In genomic region chr10:120201961-120202402, GRCm38 (mm10) we compare ENCODE assay signal across 8 mouse cellular contexts. TPM values are rescaled to one million over a fixed set of nuclear protein-coding genes. Genes with fewer than 3 reads are reported as not detected.
DNase-seq lines count a peak whose midpoint lies in the region; ATAC-seq lines count a peak whose summit lies in the region.

Gene Irak3 (minus strand): TSS chr10:120202130.

- peak; percentile 74 for ATAC-seq in CD4-positive, CD25-positive, alpha-beta regulatory T cell, adult 4 months
- peak; percentile 83 for ATAC-seq in erythroid progenitor cell, adult 5-6 weeks (replicated peaks; ENCODE audit: low FRiP score, poor library complexity, severe bottlenecking)
- peak; percentile 42 for ATAC-seq in heart, embryonic 15.5 days (replicated peaks; ENCODE audit: insufficient number of reproducible peaks, insufficient read depth, low FRiP score, low read depth)
- ATAC-seq in liver, embryonic 16.5 days (ENCODE audit: low read depth): peak; percentile 61
- peak; percentile 66; the same call in 1 of the 2 replicates for ATAC-seq in neural tube, embryonic 12.5 days (ENCODE audit: low FRiP score, low read depth)

- H3K27ac ChIP-seq in brown adipose tissue, adult 24 weeks (replicated peaks; ENCODE audit: low read depth, low read length): peak within 1 kb of the TSS; percentile 75
- no peak within 1 kb of the TSS for H3K27ac ChIP-seq in heart, embryonic 15.5 days
- H3K27ac ChIP-seq in liver, embryonic 16.5 days (ENCODE audit: low read length): peak within 1 kb of the TSS; percentile 53
- no peak within 1 kb of the TSS for H3K27ac ChIP-seq in neural tube, embryonic 12.5 days

- no peaks in the 10 kb centered on the region for H3K4me1 ChIP-seq in brown adipose tissue, adult 24 weeks (ENCODE audit: control insufficient read depth, insufficient read depth, insufficient read length, low read length)
- peaks cover 8% of the 10 kb centered on the region for H3K4me1 ChIP-seq in heart, embryonic 15.5 days (replicated peaks)
- H3K4me1 ChIP-seq in liver, embryonic 16.5 days (ENCODE audit: control insufficient read depth, low read depth, low read length): peaks cover 10% of the 10 kb centered on the region
- H3K4me1 ChIP-seq in neural tube, embryonic 12.5 days: peaks cover 7% of the 10 kb centered on the region; the same call in 1 of the 2 replicates

- peaks cover 9% of the 10 kb centered on the region; the same call in 1 of the 2 replicates for H3K27me3 ChIP-seq in heart, embryonic 15.5 days
- H3K27me3 ChIP-seq in liver, embryonic 16.5 days (ENCODE audit: control insufficient read depth, insufficient read depth, low read depth, low read length): peaks cover 12% of the 10 kb centered on the region
- H3K27me3 ChIP-seq in neural tube, embryonic 12.5 days (replicated peaks): peaks cover 16% of the 10 kb centered on the region; the same call in 1 of the 2 replicates

- H3K4me3 ChIP-seq in brown adipose tissue, adult 24 weeks (ENCODE audit: insufficient read depth, low read depth, low read length): peak within 1 kb of the TSS; percentile 91
- peak within 1 kb of the TSS; percentile 66 for H3K4me3 ChIP-seq in heart, embryonic 15.5 days
- peak within 1 kb of the TSS; percentile 69 for H3K4me3 ChIP-seq in liver, embryonic 16.5 days (ENCODE audit: low read depth, low read length)
- H3K4me3 ChIP-seq in neural tube, embryonic 12.5 days: peak within 1 kb of the TSS; percentile 51

- H3K9ac ChIP-seq in heart, embryonic 15.5 days: peak within 1 kb of the TSS; percentile 45
- H3K9ac ChIP-seq in liver, embryonic 16.5 days (ENCODE audit: low read depth, low read length): peak within 1 kb of the TSS; percentile 58
- H3K9ac ChIP-seq in neural tube, embryonic 12.5 days: peak within 1 kb of the TSS; percentile 58

- no peaks in the 10 kb centered on the region for H3K36me3 ChIP-seq in heart, embryonic 15.5 days
- no peaks in the 10 kb centered on the region for H3K36me3 ChIP-seq in liver, embryonic 16.5 days (ENCODE audit: control insufficient read depth, insufficient read depth)
- no peaks in the 10 kb centered on the region for H3K36me3 ChIP-seq in neural tube, embryonic 12.5 days

- under 1% methylated on average over 13 of the region's 13 CpGs for WGBS in heart, embryonic 15.5 days
- 1% methylated on average over 13 of the region's 13 CpGs for WGBS in liver, embryonic 16.5 days (ENCODE audit: insufficient replicate concordance)
- 1% methylated on average over 13 of the region's 13 CpGs for WGBS in neural tube, embryonic 12.5 days

- peak within 1 kb of the TSS; percentile 99 for H3K4me2 ChIP-seq in heart, embryonic 15.5 days
- peak within 1 kb of the TSS; percentile 97 for H3K4me2 ChIP-seq in liver, embryonic 16.5 days (ENCODE audit: low read depth, low read length)
- peak within 1 kb of the TSS; percentile 91 for H3K4me2 ChIP-seq in neural tube, embryonic 12.5 days (replicated peaks)

- no peaks in the 10 kb centered on the region for H3K9me3 ChIP-seq in heart, embryonic 15.5 days (replicated peaks)
- H3K9me3 ChIP-seq in liver, embryonic 16.5 days (replicated peaks; ENCODE audit: control insufficient read depth, low read length): no peaks in the 10 kb centered on the region
- H3K9me3 ChIP-seq in neural tube, embryonic 12.5 days: no peaks in the 10 kb centered on the region

- peak; percentile 85 for DNase-seq in kidney, postnatal 14 days
- peak; percentile 49 for DNase-seq in telencephalon, adult 2 months (ENCODE audit: low read depth, low spot score)

RNA-seq across cellular contexts. Expression of gene Irak3, which starts in this region (rescaled TPM):
- 1 to 10 TPM; 3.9 to 4.5 TPM for polyA plus RNA-seq in CD4-positive, CD25-positive, alpha-beta regulatory T cell, adult 4 months (2017; shearing (Covaris generic))
- 4.6 and 6.0 TPM in 2 replicates for polyA plus RNA-seq in brown adipose tissue, adult 24 weeks (2012; ENCODE audit: insufficient read depth, insufficient read length, missing spikeins)
- 12.2 and 16.2 TPM in 2 replicates for total RNA-seq in erythroid progenitor cell, adult 5-6 weeks (2015; ENCODE audit: low replicate concordance)
- total RNA-seq in erythroid progenitor cell, adult 5-6 weeks (2017; ENCODE audit: low replicate concordance): 1.3 and 4.1 TPM in 2 replicates
- polyA plus RNA-seq in heart, embryonic 15.5 days (2015; fragmentation: Nextera tagmentation; extraction: Ambion mirVana): 0.59 and 0.94 TPM in 2 replicates
- 1.6 and 1.8 TPM in 2 replicates for polyA plus RNA-seq in liver, embryonic 16.5 days (2015; fragmentation: Nextera tagmentation; extraction: Ambion mirVana)
- 0.69 and 0.79 TPM in 2 replicates for polyA plus RNA-seq in neural tube, embryonic 12.5 days (2016; fragmentation: Nextera tagmentation; extraction: Ambion mirVana)

Comparison
In these comparisons a context has a peak if more than half of its experiments do, and no peak if none do; other contexts are left out.
1. Peak in ATAC-seq, H3K4me3 ChIP-seq, H3K9ac ChIP-seq and H3K4me2 ChIP-seq in heart, embryonic 15.5 days; RNA of the gene not detected or under 1 TPM.
2. Peak in ATAC-seq, H3K4me3 ChIP-seq, H3K9ac ChIP-seq and H3K4me2 ChIP-seq in neural tube, embryonic 12.5 days; RNA of the gene not detected or under 1 TPM.
3. H3K27ac ChIP-seq: peak in brown adipose tissue, adult 24 weeks (single experiment) and liver, embryonic 16.5 days (single experiment); none in heart, embryonic 15.5 days (single experiment) and neural tube, embryonic 12.5 days (single experiment).
4. Peak in every context shown above with its lines, with median percentiles within 50 percentile points of each other: ATAC-seq, H3K4me3 ChIP-seq, H3K4me2 ChIP-seq and H3K9ac ChIP-seq.